ENCODE assay signal across 14 mouse cellular contexts in genomic region chr2:29930506-29930905, GRCm38 (mm10). TPM values are rescaled to one million over a fixed set of nuclear protein-coding genes. Genes with fewer than 3 reads are reported as not detected.
DNase-seq lines count a peak whose midpoint lies in the region; ATAC-seq and TF ChIP-seq lines count a peak whose summit lies in the region.
"Had no signal": no experiment of that assay in that cellular context is flagged by ENCODE, and none has a peak within 500 bp of the region (broad histone marks: within the 10 kb centered on the region; RNA-seq: fewer than 3 reads in every experiment).

No protein-coding gene starts in this region.

- H3K9ac ChIP-seq in lung, embryonic 14.5 days = no peak overlapping the region
- no peak overlapping the region for H3K9ac ChIP-seq in stomach, postnatal 0 days (ENCODE audit: low read length)
- H3K9ac ChIP-seq: hindbrain, embryonic 14.5 days; limb, embryonic 12.5 days; stomach, embryonic 15.5 days had no signal

- no peaks in the 10 kb centered on the region for H3K27me3 ChIP-seq in lung, embryonic 14.5 days (ENCODE audit: insufficient read depth, low read length)
- no peaks in the 10 kb centered on the region for H3K27me3 ChIP-seq in stomach, postnatal 0 days (ENCODE audit: control insufficient read depth, insufficient read depth, low read length)
- H3K27me3 ChIP-seq: limb, embryonic 12.5 days; stomach, embryonic 15.5 days had no signal

- DNase-seq in lung, embryonic 14.5 days = no peak
- no peak for DNase-seq in lung, adult 18-20 months
- DNase-seq in cerebellum, adult 11-12 months = peak; percentile 99
- peak; percentile 43 for DNase-seq in layer of hippocampus, adult 11-12 months (ENCODE audit: low spot score)
- DNase-seq in stomach, postnatal 0 days (ENCODE audit: low spot score) = no peak
- no peak for DNase-seq in urinary bladder, postnatal 14 days (ENCODE audit: low spot score)
- DNase-seq in T-cell, adult 2 months (ENCODE audit: low spot score) = no peak
- DNase-seq: kidney, adult 2 months; kidney, postnatal 36 days had no signal

- no peak for ATAC-seq in lung, embryonic 14.5 days (ENCODE audit: insufficient read depth)
- ATAC-seq in stomach, postnatal 0 days (ENCODE audit: low FRiP score, low TSS enrichment) = no peak
- ATAC-seq: midbrain, embryonic 16.5 days had no signal

- no peaks in the 10 kb centered on the region for H3K4me1 ChIP-seq in lung, embryonic 14.5 days (ENCODE audit: insufficient read depth)
- no peaks in the 10 kb centered on the region for H3K4me1 ChIP-seq in stomach, postnatal 0 days (replicated peaks; ENCODE audit: control insufficient read depth, insufficient read depth)
- H3K4me1 ChIP-seq: limb, embryonic 12.5 days; stomach, embryonic 15.5 days had no signal

- H3K27ac ChIP-seq in lung, embryonic 14.5 days (ENCODE audit: low read depth) = peak overlapping the region; percentile 24; the same call in 1 of the 2 replicates
- 0 out of 2 replicates have a peak overlapping the region, but pooled peaks have one; percentile 14 for H3K27ac ChIP-seq in stomach, postnatal 0 days (replicated peaks)
- H3K27ac ChIP-seq: hindbrain, embryonic 14.5 days; limb, embryonic 12.5 days; stomach, embryonic 15.5 days had no signal

- 82% methylated on average over 10 of the region's 10 CpGs for WGBS in lung, embryonic 14.5 days
- 84% methylated on average over 10 of the region's 10 CpGs for WGBS in stomach, postnatal 0 days

- H3K36me3 ChIP-seq in lung, embryonic 14.5 days (ENCODE audit: insufficient read depth) = peaks cover 59% of the 10 kb centered on the region
- H3K36me3 ChIP-seq in stomach, postnatal 0 days (ENCODE audit: control insufficient read depth, insufficient read depth, low read length) = peaks cover 20% of the 10 kb centered on the region

- TF ChIP-seq CTCF in lung, embryonic 14.5 days (IDR thresholded peaks at IDR 0.05; ENCODE audit: low read depth) = no peak
- no peak for TF ChIP-seq CTCF in stomach, postnatal 0 days (IDR thresholded peaks at IDR 0.05; ENCODE audit: low read depth)

- H3K4me2 ChIP-seq in lung, embryonic 14.5 days = no peak overlapping the region
- H3K4me2 ChIP-seq in stomach, postnatal 0 days (replicated peaks; ENCODE audit: low read depth) = no peak overlapping the region
- H3K4me2 ChIP-seq: hindbrain, embryonic 14.5 days; limb, embryonic 12.5 days; stomach, embryonic 15.5 days had no signal

- H3K4me3 ChIP-seq in lung, embryonic 14.5 days (ENCODE audit: low read depth, low read length) = no peak overlapping the region
- H3K4me3 ChIP-seq in stomach, postnatal 0 days (ENCODE audit: low read depth, low read length) = no peak overlapping the region
- H3K4me3 ChIP-seq: erythroblast, embryonic 14.5 days; limb, embryonic 12.5 days; stomach, embryonic 15.5 days had no signal

- H3K9me3 ChIP-seq in lung, embryonic 14.5 days (ENCODE audit: low read depth, low read length) = no peaks in the 10 kb centered on the region
- no peaks in the 10 kb centered on the region for H3K9me3 ChIP-seq in stomach, postnatal 0 days (ENCODE audit: control insufficient read depth, low read length)
- H3K9me3 ChIP-seq: limb, embryonic 12.5 days; stomach, embryonic 15.5 days had no signal

- TF ChIP-seq EP300 in stomach, postnatal 0 days (optimal IDR thresholded peaks at IDR 0.05) = no peak

RNA-seq across cellular contexts. Expression of gene Gle1, which starts 4.7 kb away (rescaled TPM):
- 59.0 and 64.0 TPM in 2 replicates for polyA plus RNA-seq in lung, embryonic 14.5 days (2014; fragmentation: Nextera tagmentation; extraction: Ambion mirVana)
- 22.7 and 24.1 TPM in 2 replicates for polyA plus RNA-seq in stomach, postnatal 0 days (2015; fragmentation: Nextera tagmentation; extraction: Ambion mirVana)

RNA-seq across cellular contexts. Expression of gene Sptan1, which starts 34.9 kb away (rescaled TPM):
- 149 and 154 TPM in 2 replicates for polyA plus RNA-seq in lung, embryonic 14.5 days (2014; fragmentation: Nextera tagmentation; extraction: Ambion mirVana)
- 44.2 and 48.3 TPM in 2 replicates for polyA plus RNA-seq in stomach, postnatal 0 days (2015; fragmentation: Nextera tagmentation; extraction: Ambion mirVana)

RNA-seq across cellular contexts. Expression of gene Odf2, which starts 41.5 kb away (rescaled TPM):
- 64.2 and 73.1 TPM in 2 replicates for polyA plus RNA-seq in lung, embryonic 14.5 days (2014; fragmentation: Nextera tagmentation; extraction: Ambion mirVana)
- polyA plus RNA-seq in stomach, postnatal 0 days (2015; fragmentation: Nextera tagmentation; extraction: Ambion mirVana) = 20.5 and 22.6 TPM in 2 replicates

Comparison
In these comparisons a context has a peak if more than half of its experiments do, and no peak if none do; other contexts are left out.
1. DNase-seq: peak in cerebellum, adult 11-12 months (single experiment) and layer of hippocampus, adult 11-12 months (single experiment); none in lung, embryonic 14.5 days (single experiment), lung, adult 18-20 months (0 of 2), stomach, postnatal 0 days (single experiment), urinary bladder, postnatal 14 days (single experiment) and T-cell, adult 2 months (single experiment).